Mouse (Mus musculus): ENCODE results near the gene Sash1. TPM values are rescaled to one million over a fixed set of nuclear protein-coding genes. Genes with fewer than 3 reads are reported as not detected.

Sash1 gene
- polyA plus RNA-seq, 1 experiment from 2014 or later, result 5.9 TPM

- Histone ChIP-seq H3K9me3 (no peaks in the 10 kb centered on the region), H3K27ac (no peak overlapping the region)
- no peak for ATAC-seq (ENCODE audit: insufficient number of reproducible peaks, insufficient read depth, low FRiP score, low TSS enrichment, low read depth)
Observed at GRCm38 (mm10) chr10:8808383-8808782, 77.5 kb downstream of the Sash1 start.

GRCm38 (mm10) chr10:8807581-8807980 lies 78.3 kb downstream of the Sash1 start:
- no peak for ATAC-seq (ENCODE audit: insufficient number of reproducible peaks, insufficient read depth, low FRiP score, low TSS enrichment, low read depth)
- H3K9me3 ChIP-seq, result no peaks in the 10 kb centered on the region
- H3K4me2 ChIP-seq, result no peak overlapping the region
- WGBS, result 88% methylated on average over 9 of the region's 9 CpGs
- H3K4me1 ChIP-seq, result peaks cover 19% of the 10 kb centered on the region
- H3K36me3 ChIP-seq, result peaks cover 14% of the 10 kb centered on the region
- H3K27ac ChIP-seq, result no peak overlapping the region
- no peaks in the 10 kb centered on the region for H3K27me3 ChIP-seq
- no peak overlapping the region for H3K4me3 ChIP-seq
- H3K9ac ChIP-seq, result no peak overlapping the region

More at GRCm38 (mm10) chr10:8808383-8808782, 77.5 kb downstream of the Sash1 start:
- H3K9ac ChIP-seq, result no peak overlapping the region
- H3K4me3 ChIP-seq, result no peak overlapping the region
- no peak overlapping the region for H3K4me2 ChIP-seq
- whole genome bisulfite sequencing, result 92% methylated on average over 10 of the region's 10 CpGs
- no peaks in the 10 kb centered on the region for H3K27me3 ChIP-seq
- peaks cover 14% of the 10 kb centered on the region; the same call in 1 of the 2 replicates for H3K36me3 ChIP-seq
- H3K4me1 ChIP-seq, result peaks cover 26% of the 10 kb centered on the region

- H3K4me3 ChIP-seq, result no peak overlapping the region
- no peak overlapping the region for H3K4me2 ChIP-seq
- peak overlapping the region; percentile 14; the same call in 1 of the 2 replicates for H3K27ac ChIP-seq
- H3K9me3 ChIP-seq, result no peaks in the 10 kb centered on the region
- peaks cover 6% of the 10 kb centered on the region for H3K36me3 ChIP-seq
- no peak overlapping the region for H3K9ac ChIP-seq
- ATAC-seq (ENCODE audit: insufficient number of reproducible peaks, insufficient read depth, low FRiP score, low TSS enrichment, low read depth), result no peak
- H3K27me3 ChIP-seq, result no peaks in the 10 kb centered on the region
- H3K4me1 ChIP-seq, result peaks cover 38% of the 10 kb centered on the region
- WGBS, result 85% methylated on average over 3 of the region's 3 CpGs
Observed at GRCm38 (mm10) chr10:8805402-8805801, 80.5 kb downstream of the Sash1 start.

- Histone ChIP-seq H3K9me3 (0 out of 2 replicates have a peak, but pooled peaks cover under 1% of the 10 kb centered on the region), H3K27ac (no peak overlapping the region), H3K9ac (no peak overlapping the region), H3K4me3 (no peak overlapping the region), H3K27me3 (no peaks in the 10 kb centered on the region), H3K36me3 (peaks cover 9% of the 10 kb centered on the region), H3K4me1 (peaks cover 38% of the 10 kb centered on the region), H3K4me2 (no peak overlapping the region)
- 0 out of 2 replicates have a peak, but pooled peaks have one; percentile 20 for ATAC-seq (ENCODE audit: insufficient number of reproducible peaks, insufficient read depth, low FRiP score, low TSS enrichment, low read depth)
- 34% methylated on average over 8 of the region's 8 CpGs for WGBS
Observed at GRCm38 (mm10) chr10:8804292-8804691, 81.6 kb downstream of the Sash1 start.

- H3K27ac ChIP-seq, result no peak overlapping the region
- H3K36me3 ChIP-seq, result peaks cover 24% of the 10 kb centered on the region
- 71% methylated on average over 12 of the region's 12 CpGs for whole genome bisulfite sequencing
- H3K4me3 ChIP-seq, result no peak overlapping the region
- H3K4me1 ChIP-seq, result peaks cover 38% of the 10 kb centered on the region
- H3K27me3 ChIP-seq, result no peaks in the 10 kb centered on the region
- ATAC-seq (ENCODE audit: insufficient number of reproducible peaks, insufficient read depth, low FRiP score, low TSS enrichment, low read depth), result no peak
- no peak overlapping the region for H3K4me2 ChIP-seq
- 0 out of 2 replicates have a peak, but pooled peaks cover 5% of the 10 kb centered on the region for H3K9me3 ChIP-seq
- no peak overlapping the region for H3K9ac ChIP-seq
Observed at GRCm38 (mm10) chr10:8801719-8802347, 84.0 kb downstream of the Sash1 start.

- H3K36me3 ChIP-seq, result peaks cover 24% of the 10 kb centered on the region
- H3K4me1 ChIP-seq, result peaks cover 38% of the 10 kb centered on the region
- peak overlapping the region; percentile 39 for H3K4me2 ChIP-seq
- no peaks in the 10 kb centered on the region for H3K27me3 ChIP-seq
- no peak for ATAC-seq (ENCODE audit: insufficient number of reproducible peaks, insufficient read depth, low FRiP score, low TSS enrichment, low read depth)
- H3K4me3 ChIP-seq, result no peak overlapping the region
- 20% methylated on average over 14 of the region's 14 CpGs for WGBS
- no peak overlapping the region for H3K27ac ChIP-seq
- no peak overlapping the region for H3K9ac ChIP-seq
- 0 out of 2 replicates have a peak, but pooled peaks cover 5% of the 10 kb centered on the region for H3K9me3 ChIP-seq
Observed at GRCm38 (mm10) chr10:8801139-8801613, 84.7 kb downstream of the Sash1 start.

GRCm38 (mm10) chr10:8797826-8798225 lies 88.0 kb downstream of the Sash1 start:
- no peak overlapping the region for H3K9ac ChIP-seq
- H3K4me2 ChIP-seq, result no peak overlapping the region
- no peak overlapping the region for H3K27ac ChIP-seq
- H3K4me3 ChIP-seq, result no peak overlapping the region
- ATAC-seq (ENCODE audit: insufficient number of reproducible peaks, insufficient read depth, low FRiP score, low TSS enrichment, low read depth), result no peak
- H3K27me3 ChIP-seq, result no peaks in the 10 kb centered on the region
- 0 out of 2 replicates have a peak, but pooled peaks cover 5% of the 10 kb centered on the region for H3K9me3 ChIP-seq
- peaks cover 23% of the 10 kb centered on the region for H3K4me1 ChIP-seq
- peaks cover 24% of the 10 kb centered on the region for H3K36me3 ChIP-seq
- WGBS, result 84% methylated on average over 6 of the region's 6 CpGs

GRCm38 (mm10) chr10:8795336-8795735 lies 90.5 kb downstream of the Sash1 start:
- peaks cover 24% of the 10 kb centered on the region for H3K36me3 ChIP-seq
- H3K9me3 ChIP-seq, result 0 out of 2 replicates have a peak, but pooled peaks cover 5% of the 10 kb centered on the region
- H3K9ac ChIP-seq, result no peak overlapping the region
- WGBS, result 45% methylated on average over 7 of the region's 7 CpGs
- no peak overlapping the region for H3K27ac ChIP-seq
- no peaks in the 10 kb centered on the region for H3K27me3 ChIP-seq
- 0 out of 2 replicates have a peak, but pooled peaks cover 3% of the 10 kb centered on the region for H3K4me1 ChIP-seq
- no peak for ATAC-seq (ENCODE audit: insufficient number of reproducible peaks, insufficient read depth, low FRiP score, low TSS enrichment, low read depth)
- no peak overlapping the region for H3K4me2 ChIP-seq
- H3K4me3 ChIP-seq, result no peak overlapping the region

- no peak; the same call in 1 of the 2 replicates for ATAC-seq (ENCODE audit: insufficient number of reproducible peaks, insufficient read depth, low FRiP score, low TSS enrichment, low read depth)
- Histone ChIP-seq H3K27ac (no peak overlapping the region), H3K27me3 (no peaks in the 10 kb centered on the region), H3K4me2 (no peak overlapping the region), H3K4me1 (peaks cover 3% of the 10 kb centered on the region; the same call in 1 of the 2 replicates), H3K9me3 (no peaks in the 10 kb centered on the region), H3K36me3 (peaks cover 6% of the 10 kb centered on the region; the same call in 1 of the 2 replicates), H3K4me3 (no peak overlapping the region), H3K9ac (no peak overlapping the region)
- 52% methylated on average over 5 of the region's 5 CpGs for WGBS
Observed at GRCm38 (mm10) chr10:8792412-8792811, 93.5 kb downstream of the Sash1 start.

GRCm38 (mm10) chr10:8789096-8789495 lies 96.8 kb downstream of the Sash1 start:
- no peak overlapping the region for H3K27ac ChIP-seq
- H3K9ac ChIP-seq, result no peak overlapping the region
- H3K4me3 ChIP-seq, result no peak overlapping the region
- no peak overlapping the region for H3K4me2 ChIP-seq
- no peaks in the 10 kb centered on the region for H3K9me3 ChIP-seq
- H3K36me3 ChIP-seq, result peaks cover 18% of the 10 kb centered on the region
- no peak for ATAC-seq (ENCODE audit: insufficient number of reproducible peaks, insufficient read depth, low FRiP score, low TSS enrichment, low read depth)
- peaks cover 3% of the 10 kb centered on the region; the same call in 1 of the 2 replicates for H3K4me1 ChIP-seq
- H3K27me3 ChIP-seq, result no peaks in the 10 kb centered on the region
- WGBS, result 92% methylated on average over 6 of the region's 6 CpGs

- H3K4me1 ChIP-seq, result peaks cover 5% of the 10 kb centered on the region
- no peak for ATAC-seq (ENCODE audit: insufficient number of reproducible peaks, insufficient read depth, low FRiP score, low TSS enrichment, low read depth)
- no peak overlapping the region for H3K9ac ChIP-seq
- H3K27me3 ChIP-seq, result no peaks in the 10 kb centered on the region
- H3K9me3 ChIP-seq, result no peaks in the 10 kb centered on the region
- H3K27ac ChIP-seq, result no peak overlapping the region
- WGBS, result 70% methylated on average over 2 of the region's 2 CpGs
- H3K36me3 ChIP-seq, result peaks cover 26% of the 10 kb centered on the region
- H3K4me2 ChIP-seq, result no peak overlapping the region
- H3K4me3 ChIP-seq, result no peak overlapping the region
Observed at GRCm38 (mm10) chr10:8787221-8787620, 98.6 kb downstream of the Sash1 start.

All from embryonic facial prominence, embryonic 13.5 days (tissue).